Mouse (Mus musculus) heart, embryonic 14.5 days (tissue): ENCODE measurements around the gene Adipor2. TPM values are rescaled to one million over a fixed set of nuclear protein-coding genes. Genes with fewer than 3 reads are reported as not detected.

Experiments
- ATAC-seq: fragments of 200-750 bp; cut with Nextera tagmentation; 2 replicates; pipeline ENCODE4 v1.8.0; 2017; ENCODE audit warnings: low read depth, moderate TSS enrichment; ENCODE audit not compliant: insufficient number of reproducible peaks, insufficient read depth, low FRiP score
- H3K27ac ChIP-seq, 2 experiments: fragments of 200-500 bp in 1 of 2; fragments of 300-500 bp in 1 of 2; sonication (generic) in 1 of 2; replicated peaks in 1 of 2; 2 replicates each; pipeline ENCODE4 v1.5.1; 2012 to 2014; ENCODE audit warnings: low read depth in 2 of 2, low read length in 2 of 2, control low read depth in 1 of 2, mild to moderate bottlenecking in 1 of 2, mixed read lengths in 1 of 2; ENCODE audit not compliant: control insufficient read depth in 1 of 2, insufficient read depth in 1 of 2
- H3K27me3 ChIP-seq: fragments of 300-500 bp; sonication (generic); 2 replicates; pipeline ENCODE4 v1.6.1; 2014; ENCODE audit warnings: mild to moderate bottlenecking, low read length, control low read depth; ENCODE audit not compliant: control insufficient read depth, insufficient read depth
- H3K36me3 ChIP-seq: fragments of 300-500 bp; sonication (generic); 2 replicates; pipeline ENCODE4 v1.6.1; 2014; ENCODE audit warnings: mild to moderate bottlenecking, control low read depth, low read length, mixed read lengths; ENCODE audit not compliant: control insufficient read depth, insufficient read depth
- H3K4me1 ChIP-seq, 2 experiments: fragments of 200-500 bp in 1 of 2; fragments of 300-500 bp in 1 of 2; sonication (generic) in 1 of 2; 2 replicates each; pipeline ENCODE4 v1.6.1; 2012 to 2014; ENCODE audit warnings: low read length in 2 of 2, control low read depth in 1 of 2, mixed read lengths in 1 of 2; ENCODE audit not compliant: control insufficient read depth in 2 of 2, insufficient read depth in 2 of 2
- H3K4me2 ChIP-seq: fragments of 300-500 bp; sonication (generic); 2 replicates; pipeline ENCODE4 v1.6.1; 2014; ENCODE audit warnings: mild to moderate bottlenecking, low read length
- H3K4me3 ChIP-seq, 2 experiments: fragments of 200-500 bp in 1 of 2; fragments of 300-500 bp in 1 of 2; sonication (generic) in 1 of 2; 2 replicates each; pipeline ENCODE4 v1.5.1; 2012 to 2014; ENCODE audit warnings: low read length in 2 of 2, mild to moderate bottlenecking in 2 of 2, control low read depth in 1 of 2, low read depth in 1 of 2, moderate library complexity in 1 of 2; ENCODE audit not compliant: control insufficient read depth in 1 of 2, insufficient read depth in 1 of 2
- H3K9ac ChIP-seq: fragments of 300-500 bp; sonication (generic); 2 replicates; pipeline ENCODE4 v1.6.1; 2014; ENCODE audit warnings: mild to moderate bottlenecking, low read length
- H3K9me3 ChIP-seq: fragments of 300-500 bp; sonication (generic); 2 replicates; pipeline ENCODE4 v1.6.1; 2016; ENCODE audit warnings: low read length, control low read depth; ENCODE audit not compliant: control insufficient read depth
- WGBS: fragments of 180-500 bp; shearing (Covaris S2); extraction: QIAGEN DNeasy Blood & Tissue Kit; methylation state at CpG from one replicate; pipeline ENCODE4 v1.1.7; 2014; 5-methylcytosine and 5-hydroxymethylcytosine counted together
- polyA plus RNA-seq: library from polyadenylated mRNA; unstranded; fragments of >200 nt; fragmentation: Nextera tagmentation; extraction: Ambion mirVana; gene quantifications from 2 replicates; pipeline ENCODE4 v1.2.1, GENCODE M21; 2014

Adipor2 gene
- polyA plus RNA-seq, 1 experiment from 2014 or later = 27.1 TPM

- Histone ChIP-seq H3K4me1 (no peaks in the 10 kb centered on the region), H3K9ac (no peak overlapping the region), H3K27me3 (no peaks in the 10 kb centered on the region), H3K36me3 (no peaks in the 10 kb centered on the region), H3K4me3 (no peak overlapping the region), H3K9me3 (no peaks in the 10 kb centered on the region), H3K4me2 (no peak overlapping the region), H3K27ac (no peak overlapping the region)
- no peak for ATAC-seq
These were observed 76.1 kb downstream of the Adipor2 start for GRCm38 (mm10) chr6:119341409-119341808.

GRCm38 (mm10) chr6:119338121-119338912 lies 79.2 kb downstream of the Adipor2 start:
- H3K27ac ChIP-seq = no peak overlapping the region
- no peaks in the 10 kb centered on the region for H3K4me1 ChIP-seq
- H3K36me3 ChIP-seq = no peaks in the 10 kb centered on the region
- no peaks in the 10 kb centered on the region for H3K9me3 ChIP-seq
- no peak overlapping the region for H3K4me3 ChIP-seq
- no peak overlapping the region for H3K4me2 ChIP-seq
- H3K9ac ChIP-seq = no peak overlapping the region
- no peaks in the 10 kb centered on the region for H3K27me3 ChIP-seq
- no peak for ATAC-seq
- 45% methylated on average over 11 of the region's 11 CpGs for WGBS

GRCm38 (mm10) chr6:119337287-119337686 lies 80.2 kb downstream of the Adipor2 start:
- Histone ChIP-seq H3K9ac (no peak overlapping the region), H3K4me3 (no peak overlapping the region), H3K27ac (no peak overlapping the region), H3K4me2 (no peak overlapping the region), H3K9me3 (no peaks in the 10 kb centered on the region), H3K4me1 (no peaks in the 10 kb centered on the region), H3K36me3 (no peaks in the 10 kb centered on the region), H3K27me3 (peaks cover 5% of the 10 kb centered on the region; the same call in 1 of the 2 replicates)
- ATAC-seq = no peak
- 82% methylated on average over 3 of the region's 3 CpGs for WGBS

GRCm38 (mm10) chr6:119336124-119336523 lies 81.4 kb downstream of the Adipor2 start:
- H3K9me3 ChIP-seq = no peaks in the 10 kb centered on the region
- H3K9ac ChIP-seq = no peak overlapping the region
- WGBS = 57% methylated on average over 7 of the region's 7 CpGs
- H3K27me3 ChIP-seq = peaks cover 17% of the 10 kb centered on the region
- no peak overlapping the region for H3K4me3 ChIP-seq
- ATAC-seq = no peak
- no peak overlapping the region for H3K4me2 ChIP-seq
- no peaks in the 10 kb centered on the region for H3K4me1 ChIP-seq
- no peaks in the 10 kb centered on the region for H3K36me3 ChIP-seq
- no peak overlapping the region for H3K27ac ChIP-seq

- Histone ChIP-seq H3K9me3 (no peaks in the 10 kb centered on the region), H3K27ac (no peak overlapping the region), H3K4me2 (no peak overlapping the region), H3K9ac (no peak overlapping the region), H3K4me3 (no peak overlapping the region), H3K4me1 (peaks cover 7 to 15% of the 10 kb centered on the region in 2 experiments; a peak in 3 of 4 replicates), H3K36me3 (no peaks in the 10 kb centered on the region), H3K27me3 (peaks cover 39% of the 10 kb centered on the region)
- ATAC-seq = no peak
- WGBS = 29% methylated on average over 3 of the region's 3 CpGs
These were observed 83.7 kb downstream of the Adipor2 start for GRCm38 (mm10) chr6:119333831-119334230.

GRCm38 (mm10) chr6:119333202-119333601 lies 84.3 kb downstream of the Adipor2 start:
- H3K27me3 ChIP-seq = peaks cover 42% of the 10 kb centered on the region
- H3K9me3 ChIP-seq = no peaks in the 10 kb centered on the region
- peaks cover 7 to 17% of the 10 kb centered on the region in 2 experiments; a peak in 3 of 4 replicates for H3K4me1 ChIP-seq
- no peak overlapping the region for H3K27ac ChIP-seq
- no peak overlapping the region for H3K9ac ChIP-seq
- H3K4me3 ChIP-seq = no peak overlapping the region
- H3K36me3 ChIP-seq = no peaks in the 10 kb centered on the region
- 14% methylated on average over 3 of the region's 3 CpGs for WGBS
- no peak for ATAC-seq
- H3K4me2 ChIP-seq = no peak overlapping the region

- no peak overlapping the region for H3K4me2 ChIP-seq
- peaks cover 7 to 17% of the 10 kb centered on the region in 2 experiments; a peak in 3 of 4 replicates for H3K4me1 ChIP-seq
- no peaks in the 10 kb centered on the region for H3K36me3 ChIP-seq
- no peak overlapping the region for H3K27ac ChIP-seq
- WGBS = 15% methylated on average over 1 of the region's 1 CpGs
- H3K4me3 ChIP-seq = no peak overlapping the region
- H3K27me3 ChIP-seq = peaks cover 53% of the 10 kb centered on the region
- no peak overlapping the region for H3K9ac ChIP-seq
- ATAC-seq = no peak
- no peaks in the 10 kb centered on the region for H3K9me3 ChIP-seq
These were observed 85.4 kb downstream of the Adipor2 start for GRCm38 (mm10) chr6:119332111-119332510.

GRCm38 (mm10) chr6:119330506-119330905 lies 87.0 kb downstream of the Adipor2 start, which contains the start of gene Lrtm2:
Lrtm2 (minus strand) TSS chr6:119330766.
- Histone ChIP-seq H3K27ac (no peak within 1 kb of the TSS), H3K27me3 (peaks cover 68% of the 10 kb centered on the region), H3K4me2 (peak within 1 kb of the TSS; percentile 63), H3K36me3 (no peaks in the 10 kb centered on the region), H3K4me3 (peak within 1 kb of the TSS; percentile 32 to 33), H3K9ac (no peak within 1 kb of the TSS), H3K9me3 (no peaks in the 10 kb centered on the region), H3K4me1 (peaks cover 7 to 17% of the 10 kb centered on the region in 2 experiments; a peak in 3 of 4 replicates)
- no peak for ATAC-seq
- WGBS = 2% methylated on average over 24 of the region's 31 CpGs
